Mouse (Mus musculus) ES-E14 (cell line): ENCODE results near the gene Stk40. TPM values are rescaled to one million over a fixed set of nuclear protein-coding genes. Genes with fewer than 3 reads are reported as not detected.

ENCODE experiments used
- DNase-seq: peaks from one replicate; pipeline ENCODE4 v3.0.0-alpha.2; 2013; ENCODE audit warnings: low read depth, low spot score
- H3K27ac ChIP-seq: 2 replicates; pipeline ENCODE4 v1.5.1; 2012; ENCODE audit warnings: low read depth, mild to moderate bottlenecking, low read length, moderate library complexity, mixed read lengths; ENCODE audit not compliant: poor library complexity, insufficient read depth, severe bottlenecking
- H3K36me3 ChIP-seq: 2 replicates; pipeline ENCODE4 v1.6.1; 2012; ENCODE audit warnings: mild to moderate bottlenecking, low read length, moderate library complexity, mixed read lengths; ENCODE audit not compliant: control insufficient read depth, poor library complexity, insufficient read depth, severe bottlenecking
- H3K4me1 ChIP-seq, 2 experiments: fragments of 150-350 bp in 1 of 2; sonication (generic) in 1 of 2; 2 replicates each; pipeline ENCODE4 v1.6.1; 2012; ENCODE audit warnings: low read length in 2 of 2, mild to moderate bottlenecking in 1 of 2, mixed read lengths in 1 of 2; ENCODE audit not compliant: control insufficient read depth in 2 of 2, insufficient read depth in 2 of 2, poor library complexity in 1 of 2
- H3K4me3 ChIP-seq, 2 experiments: fragments of 150-350 bp in 1 of 2; sonication (generic) in 1 of 2; 2 replicates each; pipeline ENCODE4 v1.5.1; 2012; ENCODE audit warnings: low read length in 2 of 2, low read depth in 1 of 2, mild to moderate bottlenecking in 1 of 2, mixed read lengths in 1 of 2; ENCODE audit not compliant: insufficient read depth in 1 of 2, poor library complexity in 1 of 2, severe bottlenecking in 1 of 2
- H3K9ac ChIP-seq: 2 replicates; pipeline ENCODE4 v1.6.1; 2012; ENCODE audit warnings: low read depth, mild to moderate bottlenecking, low read length, mixed read lengths; ENCODE audit not compliant: poor library complexity, insufficient read depth, severe bottlenecking
- H3K9me3 ChIP-seq: fragments of 150-350 bp; sonication (generic); 2 replicates; pipeline ENCODE4 v1.6.1; 2012; ENCODE audit warnings: low read depth, mild to moderate bottlenecking, low read length; ENCODE audit not compliant: control insufficient read depth, insufficient read depth
- CHD2 ChIP-seq: IDR thresholded peaks from 2 replicates; pipeline ENCODE4 v1.6.1; 2014; ENCODE audit warnings: mild to moderate bottlenecking, low read depth, low read length, inconsistent platforms
- HCFC1 ChIP-seq: IDR thresholded peaks from 2 replicates; pipeline ENCODE4 v1.6.1; 2012; ENCODE audit warnings: low read length, inconsistent platforms, borderline replicate concordance; ENCODE audit not compliant: insufficient read depth
- MAFK ChIP-seq: IDR thresholded peaks from 2 replicates; pipeline ENCODE4 v1.6.1; 2014; ENCODE audit warnings: mild to moderate bottlenecking, low read depth, low read length, inconsistent platforms; ENCODE audit not compliant: insufficient read depth
- ZC3H11A ChIP-seq: IDR thresholded peaks from 2 replicates; pipeline ENCODE4 v1.6.1; 2012; ENCODE audit warnings: low read depth, mild to moderate bottlenecking, inconsistent platforms, low read length, borderline replicate concordance
- ZNF384 ChIP-seq: IDR thresholded peaks from 2 replicates; pipeline ENCODE4 v1.6.1; 2012; ENCODE audit warnings: low read depth, low read length, inconsistent platforms
- in situ Hi-C, 2 experiments: fragments of 600-800 bp; cut with MboI; formaldehyde crosslinking; loops; one replicate each; pipeline ENCODE4 v1.15.1; 2025; ENCODE audit warnings: low sequenced_read_pairs in 2 of 2, inconsistent platforms in 1 of 2; ENCODE audit not compliant: unreplicated experiment in 2 of 2
- total RNA-seq: library from RNA; depleted of rRNA; stranded (reverse); fragments of 300-350 nt; gene quantifications from 2 replicates; pipeline ENCODE4 v1.2.3, GENCODE M21; 2012

Gene Stk40
- total RNA-seq, 1 experiment: 20.2 TPM

GRCm38 (mm10) chr4:126150297-126150948 lies 46.7 kb downstream of the Stk40 start:
- no peak for TF ChIP-seq MAFK
- TF ChIP-seq HCFC1: no peak
- TF ChIP-seq ZC3H11A: no peak
- no peak for TF ChIP-seq CHD2
- peak; percentile 83 for TF ChIP-seq ZNF384
- H3K4me1 ChIP-seq: peaks cover 4 to 27% of the 10 kb centered on the region in 2 experiments; a peak in 3 of 4 replicates
- H3K4me3 ChIP-seq: peak overlapping the region; percentile 10 to 22
- in situ Hi-C loops: no loop called here
- no peaks in the 10 kb centered on the region for H3K9me3 ChIP-seq
- peak; percentile 64 for DNase-seq
- peak overlapping the region; percentile 36; the same call in 1 of the 2 replicates for H3K9ac ChIP-seq
- H3K36me3 ChIP-seq: peaks cover 4% of the 10 kb centered on the region; the same call in 1 of the 2 replicates
- H3K27ac ChIP-seq: peak overlapping the region; percentile 41

DNA sequence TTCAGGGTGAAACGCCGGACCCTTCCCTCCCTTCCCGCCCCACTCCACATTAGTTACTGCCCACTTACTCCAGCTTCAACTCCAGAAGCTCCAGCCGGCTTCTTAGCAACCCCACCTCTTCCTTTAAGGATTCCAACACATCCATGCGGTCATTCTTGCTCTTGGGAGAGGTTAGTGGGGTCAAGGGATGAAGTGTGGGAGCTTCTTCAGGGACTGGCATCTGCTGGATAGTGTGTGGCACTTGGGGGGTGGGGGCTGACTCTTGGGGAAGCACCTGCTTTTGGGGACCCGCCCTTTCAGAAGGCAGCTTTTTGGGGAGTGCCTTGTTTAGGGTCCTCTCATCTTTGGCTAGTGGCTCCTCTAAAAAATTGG lies 47.2 kb downstream of the Stk40 start:
- Histone ChIP-seq H3K9me3 (no peaks in the 10 kb centered on the region), H3K4me1 (peaks cover 4 to 30% of the 10 kb centered on the region in 2 experiments; a peak in 3 of 4 replicates), H3K36me3 (peaks cover 4% of the 10 kb centered on the region; the same call in 1 of the 2 replicates), H3K4me3 (peak overlapping the region; percentile 10 to 22), H3K9ac (no peak overlapping the region; the same call in 1 of the 2 replicates), H3K27ac (no peak overlapping the region; the same call in 1 of the 2 replicates)
- DNase-seq: no peak
- in situ Hi-C loops: no loop called here
- no peak for TF ChIP-seq ZC3H11A
- TF ChIP-seq HCFC1: no peak

- Histone ChIP-seq H3K4me1 (peaks cover 2 to 30% of the 10 kb centered on the region in 2 experiments; a peak in 3 of 4 replicates), H3K36me3 (peaks cover 4% of the 10 kb centered on the region; the same call in 1 of the 2 replicates), H3K4me3 (no peak overlapping the region), H3K9me3 (no peaks in the 10 kb centered on the region), H3K27ac (no peak overlapping the region), H3K9ac (no peak overlapping the region)
- in situ Hi-C loops: no loop called here
- no peak for DNase-seq
- TF ChIP-seq HCFC1 (no peak), ZC3H11A (no peak), MAFK (no peak), ZNF384 (no peak), CHD2 (no peak)
Measured at GRCm38 (mm10) chr4:126151701-126152440, 48.1 kb downstream of the Stk40 start.

DNA sequence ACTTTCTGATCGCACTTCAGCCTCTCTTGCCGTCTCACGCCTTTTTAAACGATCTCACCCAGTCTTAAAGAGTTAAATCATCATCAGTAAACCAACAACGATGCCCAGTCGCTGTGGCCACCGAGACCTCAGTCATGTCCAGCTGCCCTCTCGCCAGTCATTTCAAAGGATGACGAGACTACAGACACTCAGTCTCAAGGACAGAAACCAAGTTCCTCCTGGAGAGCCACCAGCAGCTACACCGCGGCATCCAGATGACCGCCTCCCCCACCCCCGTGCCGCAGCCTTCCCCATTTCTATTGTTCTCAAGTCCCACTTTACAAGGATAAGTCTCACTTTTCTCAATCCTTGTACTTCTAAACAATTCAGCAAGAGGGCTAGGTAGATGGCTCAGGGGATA lies 49.1 kb downstream of the Stk40 start:
- DNase-seq: no peak
- no peak overlapping the region for H3K4me3 ChIP-seq
- H3K9ac ChIP-seq: no peak overlapping the region
- H3K36me3 ChIP-seq: peaks cover 4% of the 10 kb centered on the region; the same call in 1 of the 2 replicates
- in situ Hi-C loops: no loop called here
- H3K4me1 ChIP-seq: peaks cover 2 to 29% of the 10 kb centered on the region in 2 experiments; a peak in 3 of 4 replicates
- H3K27ac ChIP-seq: no peak overlapping the region
- no peaks in the 10 kb centered on the region for H3K9me3 ChIP-seq
- no peak for TF ChIP-seq ZNF384
- no peak for TF ChIP-seq HCFC1
- no peak for TF ChIP-seq ZC3H11A
- TF ChIP-seq MAFK: no peak
- no peak for TF ChIP-seq CHD2
